Mouse (Mus musculus): ENCODE data around the gene Psd4.

Psd4 gene

GRCm38 (mm10) chr2:24427866-24428675, 60.7 kb downstream of the Psd4 start:
- ATAC-seq (ENCODE audit: insufficient number of reproducible peaks, low FRiP score, low TSS enrichment): no peak

GRCm38 (mm10) chr2:24429806-24430205, 62.4 kb downstream of the Psd4 start:
- no peak for ATAC-seq (ENCODE audit: insufficient number of reproducible peaks, low FRiP score, low TSS enrichment)

- no peak for ATAC-seq (ENCODE audit: insufficient number of reproducible peaks, low FRiP score, low TSS enrichment)
Observed at GRCm38 (mm10) chr2:24434670-24435069, 67.3 kb downstream of the Psd4 start.

- no peak for ATAC-seq (ENCODE audit: insufficient number of reproducible peaks, low FRiP score, low TSS enrichment)
Observed at GRCm38 (mm10) chr2:24435699-24436098, 68.3 kb downstream of the Psd4 start.

GRCm38 (mm10) chr2:24440056-24440455, 72.7 kb downstream of the Psd4 start:
- ATAC-seq (ENCODE audit: insufficient number of reproducible peaks, low FRiP score, low TSS enrichment): no peak

- ATAC-seq (ENCODE audit: insufficient number of reproducible peaks, low FRiP score, low TSS enrichment): no peak
Observed at GRCm38 (mm10) chr2:24441899-24442298, 74.5 kb downstream of the Psd4 start.

GRCm38 (mm10) chr2:24442303-24442925, 75.0 kb downstream of the Psd4 start:
- no peak for ATAC-seq (ENCODE audit: insufficient number of reproducible peaks, low FRiP score, low TSS enrichment)

GRCm38 (mm10) chr2:24443256-24443790, 75.9 kb downstream of the Psd4 start:
- no peak for ATAC-seq (ENCODE audit: insufficient number of reproducible peaks, low FRiP score, low TSS enrichment)

GRCm38 (mm10) chr2:24449111-24449510, 81.7 kb downstream of the Psd4 start:
- ATAC-seq (ENCODE audit: insufficient number of reproducible peaks, low FRiP score, low TSS enrichment): no peak

- no peak for ATAC-seq (ENCODE audit: insufficient number of reproducible peaks, low FRiP score, low TSS enrichment)
Observed at GRCm38 (mm10) chr2:24453206-24453605, 85.8 kb downstream of the Psd4 start.

GRCm38 (mm10) chr2:24454429-24455011, 87.1 kb downstream of the Psd4 start:
- no peak for ATAC-seq (ENCODE audit: insufficient number of reproducible peaks, low FRiP score, low TSS enrichment)

GRCm38 (mm10) chr2:24455057-24455855, 87.9 kb downstream of the Psd4 start:
- ATAC-seq (ENCODE audit: insufficient number of reproducible peaks, low FRiP score, low TSS enrichment): no peak

GRCm38 (mm10) chr2:24456841-24457240, 89.5 kb downstream of the Psd4 start:
- no peak for ATAC-seq (ENCODE audit: insufficient number of reproducible peaks, low FRiP score, low TSS enrichment)

- no peak for ATAC-seq (ENCODE audit: insufficient number of reproducible peaks, low FRiP score, low TSS enrichment)
Observed at GRCm38 (mm10) chr2:24460112-24460807, 92.9 kb downstream of the Psd4 start.

- no peak for ATAC-seq (ENCODE audit: insufficient number of reproducible peaks, low FRiP score, low TSS enrichment)
Observed at GRCm38 (mm10) chr2:24460808-24461127, 93.4 kb downstream of the Psd4 start.
